Mouse (Mus musculus) midbrain, embryonic 13.5 days (tissue): ENCODE data around the gene Srd5a1. TPM values are rescaled to one million over a fixed set of nuclear protein-coding genes. Genes with fewer than 3 reads are reported as not detected.

Source experiments
- ATAC-seq: fragments of 200-750 bp; cut with Nextera tagmentation; 2 replicates; pipeline ENCODE4 v1.8.0; 2017; ENCODE audit warnings: mild to moderate bottlenecking, moderate TSS enrichment, moderate library complexity
- H3K27ac ChIP-seq: fragments of 300-500 bp; sonication (generic); 2 replicates; pipeline ENCODE4 v1.5.1; 2015; ENCODE audit warnings: inconsistent platforms, mild to moderate bottlenecking, moderate library complexity
- H3K27me3 ChIP-seq: fragments of 300-500 bp; sonication (generic); 2 replicates; pipeline ENCODE4 v1.6.1; 2015; ENCODE audit warnings: mild to moderate bottlenecking, inconsistent platforms
- H3K36me3 ChIP-seq: fragments of 300-500 bp; sonication (generic); 2 replicates; pipeline ENCODE4 v1.6.1; 2015; ENCODE audit warnings: mild to moderate bottlenecking, inconsistent platforms
- H3K4me1 ChIP-seq: fragments of 300-500 bp; sonication (generic); replicated peaks from 2 replicates; pipeline ENCODE4 v1.6.1; 2015; ENCODE audit warnings: inconsistent platforms
- H3K4me2 ChIP-seq: fragments of 300-500 bp; sonication (generic); replicated peaks from 2 replicates; pipeline ENCODE4 v1.6.1; 2015; ENCODE audit warnings: moderate library complexity, mild to moderate bottlenecking, inconsistent platforms
- H3K4me3 ChIP-seq: fragments of 300-500 bp; sonication (generic); replicated peaks from 2 replicates; pipeline ENCODE4 v1.5.1; 2015; ENCODE audit warnings: mild to moderate bottlenecking, inconsistent platforms
- H3K9ac ChIP-seq: fragments of 300-500 bp; sonication (generic); replicated peaks from 2 replicates; pipeline ENCODE4 v1.6.1; 2015; ENCODE audit warnings: mild to moderate bottlenecking, inconsistent platforms
- H3K9me3 ChIP-seq: fragments of 300-500 bp; sonication (generic); 2 replicates; pipeline ENCODE4 v1.6.1; 2016; ENCODE audit warnings: mild to moderate bottlenecking, inconsistent platforms
- WGBS: fragments of 180-500 bp; shearing (Covaris S2); methylation state at CpG from one replicate; pipeline ENCODE4 v1.1.7; 2015; 5-methylcytosine and 5-hydroxymethylcytosine counted together
- polyA plus RNA-seq: library from polyadenylated mRNA; unstranded; fragments of >200 nt; fragmentation: Nextera tagmentation; extraction: Ambion mirVana; gene quantifications from 2 replicates; pipeline ENCODE4 v1.2.1, GENCODE M21; 2015

The Srd5a1 gene
- polyA plus RNA-seq, 1 experiment from 2014 or later: 27.0 TPM

- Histone ChIP-seq H3K36me3 (peaks cover 5% of the 10 kb centered on the region; the same call in 1 of the 2 replicates), H3K9ac (peak within 1 kb of the TSS; percentile 95), H3K4me2 (peak within 1 kb of the TSS; percentile 93), H3K4me1 (peaks cover 69% of the 10 kb centered on the region), H3K27me3 (no peaks in the 10 kb centered on the region), H3K27ac (peak within 1 kb of the TSS; percentile 96), H3K4me3 (peak within 1 kb of the TSS; percentile 96), H3K9me3 (no peaks in the 10 kb centered on the region)
- ATAC-seq: peak; percentile 78
- 1% methylated on average over 49 of the region's 57 CpGs for WGBS
These were observed 76.9 kb downstream of the Srd5a1 start, which contains the start of gene Tent4a for GRCm38 (mm10) chr13:69534334-69534653. Gene Tent4a, minus strand, starts transcription at chr13:69534617.

- Histone ChIP-seq H3K9ac (peak within 1 kb of the TSS; percentile 95), H3K4me3 (peak within 1 kb of the TSS; percentile 96), H3K4me1 (peaks cover 68% of the 10 kb centered on the region), H3K9me3 (no peaks in the 10 kb centered on the region), H3K27ac (peak within 1 kb of the TSS; percentile 96), H3K36me3 (peaks cover 5% of the 10 kb centered on the region; the same call in 1 of the 2 replicates), H3K27me3 (no peaks in the 10 kb centered on the region), H3K4me2 (peak within 1 kb of the TSS; percentile 93)
- peak; percentile 22 for ATAC-seq
- under 1% methylated on average over 128 of the region's 155 CpGs for WGBS
These were observed 77.6 kb downstream of the Srd5a1 start, which contains the start of gene Nsun2 for GRCm38 (mm10) chr13:69533405-69534333. Gene Nsun2, plus strand, starts transcription at chr13:69533746.

- peaks cover 5% of the 10 kb centered on the region; the same call in 1 of the 2 replicates for H3K36me3 ChIP-seq
- ATAC-seq: no peak
- peak overlapping the region; percentile 96 for H3K27ac ChIP-seq
- H3K9me3 ChIP-seq: no peaks in the 10 kb centered on the region
- H3K27me3 ChIP-seq: no peaks in the 10 kb centered on the region
- peak overlapping the region; percentile 95 for H3K9ac ChIP-seq
- H3K4me2 ChIP-seq: peak overlapping the region; percentile 93
- peak overlapping the region; percentile 96 for H3K4me3 ChIP-seq
- peaks cover 68% of the 10 kb centered on the region for H3K4me1 ChIP-seq
- 1% methylated on average over 9 of the region's 9 CpGs for WGBS
These were observed 78.3 kb downstream of the Srd5a1 start for GRCm38 (mm10) chr13:69532893-69533404.

GRCm38 (mm10) chr13:69532101-69532892, 78.9 kb downstream of the Srd5a1 start:
- Histone ChIP-seq H3K9ac (peak overlapping the region; percentile 95), H3K36me3 (peaks cover 5% of the 10 kb centered on the region; the same call in 1 of the 2 replicates), H3K27ac (no peak overlapping the region), H3K9me3 (no peaks in the 10 kb centered on the region), H3K4me3 (peak overlapping the region; percentile 96), H3K4me2 (peak overlapping the region; percentile 93), H3K27me3 (no peaks in the 10 kb centered on the region), H3K4me1 (peaks cover 68% of the 10 kb centered on the region)
- no peak for ATAC-seq
- 22% methylated on average over 14 of the region's 14 CpGs for WGBS

- peaks cover 5% of the 10 kb centered on the region; the same call in 1 of the 2 replicates for H3K36me3 ChIP-seq
- H3K27ac ChIP-seq: no peak overlapping the region
- no peak for ATAC-seq
- H3K4me1 ChIP-seq: peaks cover 74% of the 10 kb centered on the region
- H3K27me3 ChIP-seq: no peaks in the 10 kb centered on the region
- H3K4me3 ChIP-seq: peak overlapping the region; percentile 96
- WGBS: 54% methylated on average over 6 of the region's 6 CpGs
- peak overlapping the region; percentile 93 for H3K4me2 ChIP-seq
- H3K9me3 ChIP-seq: no peaks in the 10 kb centered on the region
- H3K9ac ChIP-seq: peak overlapping the region; percentile 95
These were observed 79.8 kb downstream of the Srd5a1 start for GRCm38 (mm10) chr13:69531431-69531830.

GRCm38 (mm10) chr13:69530951-69531350, 80.3 kb downstream of the Srd5a1 start:
- Histone ChIP-seq H3K9me3 (no peaks in the 10 kb centered on the region), H3K4me1 (peaks cover 75% of the 10 kb centered on the region), H3K36me3 (peaks cover 5% of the 10 kb centered on the region; the same call in 1 of the 2 replicates), H3K4me3 (peak overlapping the region; percentile 96), H3K27ac (no peak overlapping the region), H3K9ac (peak overlapping the region; percentile 95), H3K27me3 (no peaks in the 10 kb centered on the region), H3K4me2 (peak overlapping the region; percentile 93)
- WGBS: 75% methylated on average over 6 of the region's 6 CpGs
- no peak for ATAC-seq

GRCm38 (mm10) chr13:69530156-69530555, 81.1 kb downstream of the Srd5a1 start:
- no peak overlapping the region for H3K4me3 ChIP-seq
- H3K27me3 ChIP-seq: no peaks in the 10 kb centered on the region
- no peak for ATAC-seq

GRCm38 (mm10) chr13:69528531-69528930, 82.7 kb downstream of the Srd5a1 start:
- peaks cover 5% of the 10 kb centered on the region; the same call in 1 of the 2 replicates for H3K36me3 ChIP-seq
- WGBS: 85% methylated on average over 7 of the region's 7 CpGs
- no peak overlapping the region for H3K4me3 ChIP-seq
- peaks cover 90% of the 10 kb centered on the region for H3K4me1 ChIP-seq
- no peaks in the 10 kb centered on the region for H3K27me3 ChIP-seq
- H3K9me3 ChIP-seq: no peaks in the 10 kb centered on the region
- no peak overlapping the region for H3K9ac ChIP-seq
- H3K27ac ChIP-seq: no peak overlapping the region
- no peak overlapping the region for H3K4me2 ChIP-seq
- no peak for ATAC-seq

More at GRCm38 (mm10) chr13:69530156-69530555, 81.1 kb downstream of the Srd5a1 start:
- H3K27ac ChIP-seq: no peak overlapping the region
- H3K4me1 ChIP-seq: peaks cover 75% of the 10 kb centered on the region
- H3K9me3 ChIP-seq: no peaks in the 10 kb centered on the region
- H3K9ac ChIP-seq: 0 out of 2 replicates have a peak overlapping the region, but pooled peaks have one; percentile 95
- 78% methylated on average over 3 of the region's 3 CpGs for WGBS
- H3K36me3 ChIP-seq: peaks cover 5% of the 10 kb centered on the region; the same call in 1 of the 2 replicates
- peak overlapping the region; percentile 93 for H3K4me2 ChIP-seq

GRCm38 (mm10) chr13:69525867-69526266, 85.4 kb downstream of the Srd5a1 start:
- WGBS: 58% methylated on average over 4 of the region's 4 CpGs

GRCm38 (mm10) chr13:69524158-69524530, 87.1 kb downstream of the Srd5a1 start:
- Histone ChIP-seq H3K27me3 (no peaks in the 10 kb centered on the region), H3K4me3 (no peak overlapping the region), H3K36me3 (no peaks in the 10 kb centered on the region), H3K4me2 (no peak overlapping the region), H3K9ac (0 out of 2 replicates have a peak overlapping the region, but pooled peaks have one; percentile 3), H3K27ac (no peak overlapping the region), H3K4me1 (peaks cover 89% of the 10 kb centered on the region), H3K9me3 (no peaks in the 10 kb centered on the region)
- ATAC-seq: no peak
- WGBS: 82% methylated on average over 2 of the region's 2 CpGs

More at GRCm38 (mm10) chr13:69525867-69526266, 85.4 kb downstream of the Srd5a1 start:
- Histone ChIP-seq H3K4me2 (no peak overlapping the region), H3K36me3 (peaks cover 5% of the 10 kb centered on the region; the same call in 1 of the 2 replicates), H3K27me3 (no peaks in the 10 kb centered on the region), H3K4me3 (no peak overlapping the region), H3K27ac (no peak overlapping the region), H3K4me1 (peaks cover 93% of the 10 kb centered on the region), H3K9me3 (no peaks in the 10 kb centered on the region), H3K9ac (no peak overlapping the region)
- no peak; the same call in 1 of the 2 replicates for ATAC-seq
